Comparison of ENCODE assay signal across 23 mouse cellular contexts in the genomic region with DNA sequence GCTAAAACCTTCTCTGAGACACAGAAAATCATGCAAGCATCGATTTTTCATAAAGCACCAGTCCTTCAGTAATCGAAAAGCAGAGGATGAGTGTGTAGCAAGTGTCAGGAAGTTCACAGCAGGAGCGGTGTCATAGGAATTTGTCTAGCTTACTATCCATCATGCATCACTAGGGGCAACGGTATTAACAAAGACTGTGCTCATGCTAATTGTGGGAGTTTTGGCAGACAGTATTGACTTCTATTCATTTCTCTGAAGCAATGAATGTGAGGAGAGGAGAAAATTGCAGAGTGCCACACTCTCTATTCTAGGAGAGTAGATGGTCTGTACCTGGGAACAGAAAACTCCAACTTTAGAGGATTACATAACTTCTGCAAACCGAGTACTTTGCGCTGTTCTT.
A peak's percentile ranks its signal among the peaks of the same experiment; 100 is the strongest.
DNase-seq lines count a peak whose midpoint lies in the region; ATAC-seq and TF ChIP-seq lines count a peak whose summit lies in the region.
"Had no signal": no experiment of that assay in that cellular context is flagged by ENCODE, and none has a peak within 500 bp of the region (broad histone marks: within the 10 kb centered on the region; RNA-seq: fewer than 3 reads in every experiment).

No protein-coding gene starts in this region.

- no peak overlapping the region for H3K9ac ChIP-seq in hindbrain, embryonic 16.5 days (ENCODE audit: low read depth, low read length)
- no peak overlapping the region for H3K9ac ChIP-seq in midbrain, embryonic 14.5 days (replicated peaks; ENCODE audit: low read length)
- H3K9ac ChIP-seq: embryonic facial prominence, embryonic 12.5 days; limb, embryonic 13.5 days; liver, embryonic 13.5 days; lung, embryonic 15.5 days had no signal

- no peaks in the 10 kb centered on the region for H3K27me3 ChIP-seq in hindbrain, embryonic 16.5 days (replicated peaks; ENCODE audit: control insufficient read depth, insufficient read depth, low read length)
- no peaks in the 10 kb centered on the region for H3K27me3 ChIP-seq in hindbrain, embryonic 10.5 days (ENCODE audit: insufficient read depth, poor library complexity, severe bottlenecking)
- no peaks in the 10 kb centered on the region for H3K27me3 ChIP-seq in midbrain, embryonic 14.5 days (ENCODE audit: control insufficient read depth, insufficient read depth, low read length)
- H3K27me3 ChIP-seq: embryonic facial prominence, embryonic 12.5 days; limb, embryonic 13.5 days; liver, embryonic 13.5 days; lung, embryonic 15.5 days had no signal

- DNase-seq in hindbrain, embryonic 10.5 days (ENCODE audit: low spot score): no peak
- DNase-seq in R1 (ENCODE audit: low read depth, low spot score): peak; percentile 8
- peak; percentile 74 for DNase-seq in brain, embryonic 14.5 days (ENCODE audit: low read depth)
- DNase-seq in midbrain, embryonic 14.5 days: peak; percentile 42
- no peak for DNase-seq in T-cell, adult 2 months (ENCODE audit: low spot score)
- no peak for DNase-seq in ovary, postnatal 10 days (ENCODE audit: low spot score)
- DNase-seq: adrenal gland, postnatal 14 days; cerebellum, adult 11-12 months; cerebellum, postnatal 25 days; gastrocnemius, postnatal 14 days; heart, adult 18-20 months; heart, postnatal 36 days; kidney, adult 9 months; kidney, postnatal 36 days; liver, embryonic 13.5 days; lung, postnatal 4 days; right cerebral cortex, adult 18-20 months had no signal

- H3K4me1 ChIP-seq in hindbrain, embryonic 16.5 days (ENCODE audit: control insufficient read depth, insufficient read depth, low read depth, low read length): no peaks in the 10 kb centered on the region
- H3K4me1 ChIP-seq in hindbrain, embryonic 10.5 days (replicated peaks): 0 out of 2 replicates have a peak, but pooled peaks cover 5% of the 10 kb centered on the region
- 0 out of 2 replicates have a peak, but pooled peaks cover 5% of the 10 kb centered on the region for H3K4me1 ChIP-seq in midbrain, embryonic 14.5 days (ENCODE audit: control insufficient read depth, insufficient read depth, low read length)
- H3K4me1 ChIP-seq: embryonic facial prominence, embryonic 12.5 days; limb, embryonic 13.5 days; liver, embryonic 13.5 days; lung, embryonic 15.5 days had no signal

- H3K36me3 ChIP-seq in hindbrain, embryonic 16.5 days (ENCODE audit: control insufficient read depth, insufficient read depth, low read length): no peaks in the 10 kb centered on the region
- no peaks in the 10 kb centered on the region for H3K36me3 ChIP-seq in hindbrain, embryonic 10.5 days
- no peaks in the 10 kb centered on the region for H3K36me3 ChIP-seq in midbrain, embryonic 14.5 days (ENCODE audit: control insufficient read depth, insufficient read depth, low read length)
- H3K36me3 ChIP-seq: embryonic facial prominence, embryonic 12.5 days; limb, embryonic 13.5 days; liver, embryonic 13.5 days; lung, embryonic 15.5 days had no signal

- no peaks in the 10 kb centered on the region for H3K9me3 ChIP-seq in hindbrain, embryonic 16.5 days (ENCODE audit: control insufficient read depth, low read length)
- H3K9me3 ChIP-seq in hindbrain, embryonic 10.5 days: no peaks in the 10 kb centered on the region
- H3K9me3 ChIP-seq in midbrain, embryonic 14.5 days (ENCODE audit: control insufficient read depth, low read length): no peaks in the 10 kb centered on the region
- H3K9me3 ChIP-seq: embryonic facial prominence, embryonic 12.5 days; limb, embryonic 13.5 days; liver, embryonic 13.5 days; lung, embryonic 15.5 days had no signal

- 46% methylated on average over 6 of the region's 6 CpGs for WGBS in hindbrain, embryonic 16.5 days
- WGBS in hindbrain, embryonic 10.5 days: 66% methylated on average over 6 of the region's 6 CpGs
- WGBS in midbrain, embryonic 14.5 days: 43% methylated on average over 6 of the region's 6 CpGs

- ATAC-seq in hindbrain, embryonic 16.5 days: 0 out of 2 replicates have a peak, but pooled peaks have one; percentile 60
- ATAC-seq in midbrain, embryonic 14.5 days (ENCODE audit: low FRiP score, low TSS enrichment): no peak
- ATAC-seq: activated CD4-positive, CD25-positive, alpha-beta regulatory T cell, adult 4 months had no signal

- no peak overlapping the region for H3K4me3 ChIP-seq in hindbrain, embryonic 16.5 days (ENCODE audit: low read length)
- H3K4me3 ChIP-seq in hindbrain, embryonic 10.5 days: no peak overlapping the region
- H3K4me3 ChIP-seq in midbrain, embryonic 14.5 days (replicated peaks; ENCODE audit: low read depth, low read length): no peak overlapping the region
- H3K4me3 ChIP-seq: embryonic facial prominence, embryonic 12.5 days; erythroblast, embryonic 14.5 days; limb, embryonic 13.5 days; liver, embryonic 13.5 days; lung, embryonic 15.5 days had no signal

- TF ChIP-seq CTCF in brain, embryonic 14.5 days (IDR thresholded peaks at IDR 0.05; ENCODE audit: borderline replicate concordance, extremely low read depth, insufficient read depth, insufficient read length): no peak

- no peak for TF ChIP-seq POLR2A in brain, embryonic 14.5 days (IDR thresholded peaks at IDR 0.05; ENCODE audit: borderline replicate concordance, extremely low read depth, insufficient read depth, insufficient read length, poor library complexity, severe bottlenecking)

- H3K4me2 ChIP-seq in hindbrain, embryonic 16.5 days (ENCODE audit: low read length): no peak overlapping the region
- no peak overlapping the region for H3K4me2 ChIP-seq in midbrain, embryonic 14.5 days (ENCODE audit: low read length)
- H3K4me2 ChIP-seq: embryonic facial prominence, embryonic 12.5 days; limb, embryonic 13.5 days; liver, embryonic 13.5 days; lung, embryonic 15.5 days had no signal

- no peak overlapping the region for H3K27ac ChIP-seq in hindbrain, embryonic 16.5 days (ENCODE audit: low read depth, low read length)
- no peak overlapping the region for H3K27ac ChIP-seq in hindbrain, embryonic 10.5 days
- no peak overlapping the region for H3K27ac ChIP-seq in midbrain, embryonic 14.5 days (replicated peaks; ENCODE audit: low read depth, low read length)
- H3K27ac ChIP-seq: embryonic facial prominence, embryonic 12.5 days; limb, embryonic 13.5 days; liver, embryonic 13.5 days; lung, embryonic 15.5 days had no signal

Comparison
In these comparisons a context has a peak if more than half of its experiments do, and no peak if none do; other contexts are left out.
1. DNase-seq: peak in R1 (single experiment), brain, embryonic 14.5 days (single experiment) and midbrain, embryonic 14.5 days (single experiment); none in hindbrain, embryonic 10.5 days (single experiment), T-cell, adult 2 months (single experiment) and ovary, postnatal 10 days (single experiment).